Mouse (Mus musculus) cerebellum, adult 9-10 months (tissue): Measurements from ENCODE around the gene Aoah.

Source experiments
- DNase-seq: peaks from one replicate; pipeline ENCODE4 v3.0.0; 2022

Aoah gene

GRCm38 (mm10) chr13:21082686-21083085, 288.8 kb downstream of the Aoah start:
- no peak for DNase-seq
